Mouse (Mus musculus) liver, embryonic 14.5 days (tissue): ENCODE measurements at regions not wholly inside any gene's neighbourhood (a gene's known extent, or its start where the extent isn't known, plus 50 kb on each side); places are given as distances from the start of the nearest gene placed in this dataset.

ENCODE experiments used
- ATAC-seq: fragments of 200-750 bp; cut with Nextera tagmentation; 2 replicates; pipeline ENCODE4 v1.8.0; 2017; ENCODE audit warnings: moderate number of reproducible peaks, mild to moderate bottlenecking, moderate library complexity; ENCODE audit not compliant: insufficient read depth
- DNase-seq, 3 experiments: peaks; one replicate each; pipeline ENCODE4 v3.0.0-alpha.2; 2012 to 2013; ENCODE audit warnings: low read depth in 3 of 3, low spot score in 3 of 3
- H3K27ac ChIP-seq: fragments of 300-500 bp; sonication (generic); 2 replicates; pipeline ENCODE4 v1.5.1; 2014; ENCODE audit warnings: moderate library complexity, mild to moderate bottlenecking, control low read depth, inconsistent platforms
- H3K27me3 ChIP-seq: fragments of 300-500 bp; sonication (generic); 2 replicates; pipeline ENCODE4 v1.6.1; 2014; ENCODE audit warnings: mild to moderate bottlenecking, low read length, moderate library complexity; ENCODE audit not compliant: control insufficient read depth, insufficient read depth
- H3K36me3 ChIP-seq: fragments of 300-500 bp; sonication (generic); replicated peaks from 2 replicates; pipeline ENCODE4 v1.6.1; 2014; ENCODE audit warnings: low read depth; ENCODE audit not compliant: control insufficient read depth, insufficient read depth
- H3K4me1 ChIP-seq, 2 experiments: fragments of 200-500 bp in 1 of 2; fragments of 300-500 bp in 1 of 2; sonication (generic) in 1 of 2; replicated peaks; 2 replicates each; pipeline ENCODE4 v1.6.1; 2012 to 2014; ENCODE audit warnings: antibody characterized with exemption in 1 of 2, inconsistent platforms in 1 of 2, low read length in 1 of 2; ENCODE audit not compliant: control insufficient read depth in 2 of 2, insufficient read depth in 2 of 2
- H3K4me2 ChIP-seq: fragments of 300-500 bp; sonication (generic); 2 replicates; pipeline ENCODE4 v1.6.1; 2014; ENCODE audit warnings: low read depth, mild to moderate bottlenecking, control low read depth, moderate library complexity
- H3K4me3 ChIP-seq, 2 experiments: fragments of 200-500 bp in 1 of 2; fragments of 300-500 bp in 1 of 2; sonication (generic) in 1 of 2; 2 replicates each; pipeline ENCODE4 v1.5.1; 2012 to 2014; ENCODE audit warnings: low read depth in 2 of 2, low read length in 2 of 2, mild to moderate bottlenecking in 2 of 2, control low read depth in 1 of 2, inconsistent platforms in 1 of 2, moderate library complexity in 1 of 2; ENCODE audit not compliant: insufficient read depth in 1 of 2
- H3K9ac ChIP-seq: fragments of 300-500 bp; sonication (generic); replicated peaks from 2 replicates; pipeline ENCODE4 v1.6.1; 2014; ENCODE audit warnings: mild to moderate bottlenecking, control low read depth, moderate library complexity
- H3K9me3 ChIP-seq: fragments of 300-500 bp; sonication (generic); 2 replicates; pipeline ENCODE4 v1.6.1; 2016; ENCODE audit warnings: low read length, mixed read lengths; ENCODE audit not compliant: control insufficient read depth
- CTCF ChIP-seq: IDR thresholded peaks from 2 replicates; pipeline ENCODE4 v1.5.1; 2016; ENCODE audit warnings: antibody characterized with exemption, low read depth, control low read depth
- EP300 ChIP-seq: IDR thresholded peaks from 2 replicates; pipeline ENCODE4 v1.6.1; 2016; ENCODE audit warnings: antibody characterized with exemption, low read depth
- WGBS: fragments of 180-500 bp; shearing (Covaris S2); extraction: QIAGEN DNeasy Blood & Tissue Kit; methylation state at CpG from one replicate; pipeline ENCODE4 v1.1.7; 2014; ENCODE audit not compliant: insufficient replicate concordance; 5-methylcytosine and 5-hydroxymethylcytosine counted together

- Histone ChIP-seq H3K4me1 (no peaks in the 10 kb centered on the region), H3K4me2 (no peak overlapping the region), H3K4me3 (no peak overlapping the region), H3K27ac (no peak overlapping the region), H3K9ac (no peak overlapping the region), H3K9me3 (no peaks in the 10 kb centered on the region), H3K36me3 (no peaks in the 10 kb centered on the region), H3K27me3 (no peaks in the 10 kb centered on the region)
- no peak for ATAC-seq
- DNase-seq = no peak
- TF ChIP-seq CTCF (no peak), EP300 (no peak)
- WGBS = 53% methylated on average over 1 of the region's 1 CpGs
Measured at GRCm38 (mm10) chr1:137254634-137255033, 294.4 kb upstream of the Nr5a2 start.

GRCm38 (mm10) chr1:137227098-137227485, 266.8 kb upstream of the Nr5a2 start:
- Histone ChIP-seq H3K4me2 (no peak overlapping the region), H3K9ac (no peak overlapping the region), H3K27me3 (no peaks in the 10 kb centered on the region), H3K4me1 (peaks cover 0 to 4% of the 10 kb centered on the region in 2 experiments; a peak in 2 of 4 replicates), H3K27ac (no peak overlapping the region), H3K9me3 (no peaks in the 10 kb centered on the region), H3K36me3 (no peaks in the 10 kb centered on the region), H3K4me3 (no peak overlapping the region)
- 69% methylated on average over 4 of the region's 4 CpGs for WGBS
- no peak for TF ChIP-seq CTCF
- no peak for TF ChIP-seq EP300
- no peak for ATAC-seq
- no peak for DNase-seq

GRCm38 (mm10) chr1:137226479-137227097, 266.3 kb upstream of the Nr5a2 start:
- TF ChIP-seq EP300 (no peak), CTCF (peak; percentile 64)
- ATAC-seq (no peak), DNase-seq (no peak)
- Histone ChIP-seq H3K4me3 (no peak overlapping the region), H3K4me2 (no peak overlapping the region), H3K27ac (no peak overlapping the region), H3K9me3 (no peaks in the 10 kb centered on the region), H3K27me3 (no peaks in the 10 kb centered on the region), H3K4me1 (peaks cover 0 to 4% of the 10 kb centered on the region in 2 experiments; a peak in 2 of 4 replicates), H3K9ac (no peak overlapping the region), H3K36me3 (no peaks in the 10 kb centered on the region)
- 60% methylated on average over 6 of the region's 6 CpGs for WGBS

GRCm38 (mm10) chr1:137225418-137225817, 265.2 kb upstream of the Nr5a2 start:
- Histone ChIP-seq H3K36me3 (no peaks in the 10 kb centered on the region), H3K4me3 (no peak overlapping the region), H3K4me2 (no peak overlapping the region), H3K9me3 (no peaks in the 10 kb centered on the region), H3K27me3 (no peaks in the 10 kb centered on the region), H3K9ac (no peak overlapping the region), H3K4me1 (peaks cover 0 to 4% of the 10 kb centered on the region in 2 experiments; a peak in 2 of 4 replicates), H3K27ac (no peak overlapping the region)
- DNase-seq (no peak), ATAC-seq (no peak)
- TF ChIP-seq CTCF (peak; percentile 56), EP300 (no peak)
- 20% methylated on average over 3 of the region's 3 CpGs for WGBS

GRCm38 (mm10) chr1:137223052-137223451, 262.8 kb upstream of the Nr5a2 start:
- Histone ChIP-seq H3K9me3 (no peaks in the 10 kb centered on the region), H3K27me3 (no peaks in the 10 kb centered on the region), H3K36me3 (no peaks in the 10 kb centered on the region), H3K4me1 (peaks cover 0 to 4% of the 10 kb centered on the region in 2 experiments; a peak in 2 of 4 replicates), H3K27ac (no peak overlapping the region), H3K4me2 (no peak overlapping the region), H3K4me3 (no peak overlapping the region), H3K9ac (no peak overlapping the region)
- TF ChIP-seq CTCF (no peak), EP300 (no peak)
- WGBS = 29% methylated on average over 10 of the region's 10 CpGs
- DNase-seq (no peak), ATAC-seq (no peak)
